ENCODE assay signal across 1 mouse cellular context in genomic region chr17:44078631-44079350, GRCm38 (mm10).
TF ChIP-seq lines count a peak whose summit lies in the region.

Gene Enpp5, plus strand, starts transcription at chr17:44078813.

TF ChIP-seq in MEL, 35 proteins besides CTCF, POLR2A, EP300 and RAD21 (continued from another document):
- TF ChIP-seq USF2 (IDR thresholded peaks at IDR 0.05; ENCODE audit: borderline replicate concordance in 1 of 2, insufficient read depth in 1 of 2, low read depth in 1 of 2, low read length in 2 of 2) (no peak), CHD2 (IDR thresholded peaks at IDR 0.05; ENCODE audit: low read length) (peak; percentile 89), TBP (IDR thresholded peaks at IDR 0.05; ENCODE audit: low read depth, low read length) (no peak), HCFC1 (IDR thresholded peaks at IDR 0.05; ENCODE audit: low read depth, low read length) (peak; percentile 54; the same call in 1 of the 2 replicates), MYB (IDR thresholded peaks at IDR 0.05; ENCODE audit: low read depth, low read length) (no peak), SMC3 (IDR thresholded peaks at IDR 0.05; ENCODE audit: low read depth, low read length) (no peak), CHD1 (IDR thresholded peaks at IDR 0.05; ENCODE audit: low read depth, low read length) (no peak), TCF12 (IDR thresholded peaks at IDR 0.05; ENCODE audit: low read depth, low read length) (peak; percentile 34; the same call in 1 of the 2 replicates), UBTF (IDR thresholded peaks at IDR 0.05; ENCODE audit: borderline replicate concordance, insufficient read depth, low read depth, low read length) (no peak), MAFK (IDR thresholded peaks at IDR 0.05; ENCODE audit: borderline replicate concordance, low read depth, low read length) (no peak), GABPA (IDR thresholded peaks at IDR 0.05; ENCODE audit: low read depth, low read length) (no peak), MXI1 (IDR thresholded peaks at IDR 0.05; ENCODE audit: low read depth, low read length) (peak; percentile 46; the same call in 1 of the 2 replicates), KAT2A (conservative IDR thresholded peaks at IDR 0.05; ENCODE audit: low read depth, low read length) (no peak)
